Mouse (Mus musculus) urinary bladder, postnatal 10 days (tissue): ENCODE data around the gene Lsm14a.
"Not testable (repeated sequence)": the region's sequence is repeated elsewhere in the genome, so short reads cannot be mapped to it uniquely, and the experiment has no call there.

Experiments
- DNase-seq: peaks from one replicate; pipeline ENCODE4 v3.0.0; 2022; ENCODE audit warnings: low spot score

Lsm14a gene

GRCm38 (mm10) chr7:34355629-34356028, 37.5 kb downstream of the Lsm14a start:
- no peak for DNase-seq

GRCm38 (mm10) chr7:34351997-34352396, 41.1 kb downstream of the Lsm14a start:
- no peak for DNase-seq

- no peak for DNase-seq
Observed at GRCm38 (mm10) chr7:34350166-34350565, 42.9 kb downstream of the Lsm14a start.

GRCm38 (mm10) chr7:34348011-34348410, 45.1 kb downstream of the Lsm14a start:
- no peak for DNase-seq

GRCm38 (mm10) chr7:34347041-34347440, 46.1 kb downstream of the Lsm14a start:
- DNase-seq = no peak

GRCm38 (mm10) chr7:34346505-34346904, 46.6 kb downstream of the Lsm14a start:
- DNase-seq = no peak

- no peak for DNase-seq
Observed at GRCm38 (mm10) chr7:34342040-34342793, 50.9 kb downstream of the Lsm14a start.

- DNase-seq = no peak
Observed at GRCm38 (mm10) chr7:34340841-34341240, 52.3 kb downstream of the Lsm14a start.

- DNase-seq = no peak
Observed at GRCm38 (mm10) chr7:34339164-34339489, 54.0 kb downstream of the Lsm14a start.

GRCm38 (mm10) chr7:34338445-34339163, 54.5 kb downstream of the Lsm14a start:
- no peak for DNase-seq

GRCm38 (mm10) chr7:34337268-34337667, 55.8 kb downstream of the Lsm14a start:
- DNase-seq = no peak

- not testable (repeated sequence) for DNase-seq
Observed at GRCm38 (mm10) chr7:34336545-34336944, 56.6 kb downstream of the Lsm14a start.

- no peak for DNase-seq
Observed at GRCm38 (mm10) chr7:34327493-34327892, 65.6 kb downstream of the Lsm14a start.

- DNase-seq = no peak
Observed at GRCm38 (mm10) chr7:34324857-34325256, 68.3 kb downstream of the Lsm14a start.

GRCm38 (mm10) chr7:34324005-34324404, 69.1 kb downstream of the Lsm14a start:
- no peak for DNase-seq

- DNase-seq = no peak
Observed at GRCm38 (mm10) chr7:34323351-34323750, 69.8 kb downstream of the Lsm14a start.

- DNase-seq = no peak
Observed at GRCm38 (mm10) chr7:34321958-34322357, 71.2 kb downstream of the Lsm14a start.

GRCm38 (mm10) chr7:34321119-34321518, 72.0 kb downstream of the Lsm14a start:
- DNase-seq = no peak

GRCm38 (mm10) chr7:34319957-34320356, 73.2 kb downstream of the Lsm14a start:
- DNase-seq = no peak

- DNase-seq = no peak
Observed at GRCm38 (mm10) chr7:34319123-34319522, 74.0 kb downstream of the Lsm14a start.

GRCm38 (mm10) chr7:34317901-34318476, 75.1 kb downstream of the Lsm14a start:
- no peak for DNase-seq

GRCm38 (mm10) chr7:34313443-34313875, 79.7 kb downstream of the Lsm14a start, which contains the start of gene 4931406P16Rik:
Gene 4931406P16Rik (minus strand): TSS chr7:34313551.
- DNase-seq = peak; percentile 50
